Mouse (Mus musculus): ENCODE data around the gene Hormad2.

GRCm38 (mm10) chr11:4310324-4310723, 130.6 kb downstream of the Hormad2 start:
- no peak for TF ChIP-seq POLR2A (IDR thresholded peaks at IDR 0.05; ENCODE audit: borderline replicate concordance, extremely low read depth, insufficient read depth, insufficient read length, poor library complexity, severe bottlenecking)
- no peak for TF ChIP-seq CTCF (IDR thresholded peaks at IDR 0.05; ENCODE audit: borderline replicate concordance, extremely low read depth, insufficient read depth, insufficient read length)
